Mouse (Mus musculus): Measurements from ENCODE around the gene Mymx. TPM values are rescaled to one million over a fixed set of nuclear protein-coding genes. Genes with fewer than 3 reads are reported as not detected.

Mymx gene
- polyA plus RNA-seq, 1 experiment = 6.4 TPM

DNA sequence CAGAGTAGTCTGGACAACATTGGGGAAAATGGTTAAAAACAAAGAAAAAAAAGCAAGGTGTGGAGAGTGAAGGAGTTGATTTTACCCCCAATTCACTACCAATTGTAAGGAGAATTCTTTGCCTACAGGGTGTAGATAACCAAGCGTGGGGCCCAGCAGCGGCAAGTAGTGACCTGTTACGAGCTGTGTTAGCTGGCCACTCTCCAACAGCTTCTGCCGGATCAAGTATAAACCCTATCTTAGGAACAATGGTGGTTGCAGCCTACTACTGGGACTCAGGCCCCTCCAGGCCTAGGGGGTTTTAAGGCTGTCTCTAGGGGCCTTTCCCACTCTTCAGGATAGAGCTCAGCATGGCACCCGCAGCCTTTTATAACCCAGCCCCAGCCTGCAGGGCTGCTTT, 23.7 kb downstream of the Mymx start:
- no peaks in the 10 kb centered on the region for H3K36me3 ChIP-seq (ENCODE audit: control insufficient read depth, insufficient read depth, low read length)
- peak overlapping the region; percentile 32; the same call in 1 of the 2 replicates for H3K27ac ChIP-seq (ENCODE audit: insufficient read depth, low read depth, low read length)
- WGBS = 48% methylated on average over 5 of the region's 5 CpGs
- DNase-seq = no peak
- no peak for TF ChIP-seq CTCF (conservative IDR thresholded peaks at IDR 0.05; ENCODE audit: insufficient read depth, insufficient read length, low read depth, low read length)
- TF ChIP-seq POLR2A (IDR thresholded peaks at IDR 0.05; ENCODE audit: low read depth, low read length) = no peak
- H3K4me3 ChIP-seq (ENCODE audit: insufficient read depth, low read depth, low read length) = no peak overlapping the region
- peaks cover 12% of the 10 kb centered on the region; the same call in 1 of the 2 replicates for H3K4me1 ChIP-seq (ENCODE audit: control insufficient read depth, insufficient read depth, low read length)
- no peaks in the 10 kb centered on the region for H3K27me3 ChIP-seq (replicated peaks; ENCODE audit: control insufficient read depth, insufficient read depth, low read length)

DNA sequence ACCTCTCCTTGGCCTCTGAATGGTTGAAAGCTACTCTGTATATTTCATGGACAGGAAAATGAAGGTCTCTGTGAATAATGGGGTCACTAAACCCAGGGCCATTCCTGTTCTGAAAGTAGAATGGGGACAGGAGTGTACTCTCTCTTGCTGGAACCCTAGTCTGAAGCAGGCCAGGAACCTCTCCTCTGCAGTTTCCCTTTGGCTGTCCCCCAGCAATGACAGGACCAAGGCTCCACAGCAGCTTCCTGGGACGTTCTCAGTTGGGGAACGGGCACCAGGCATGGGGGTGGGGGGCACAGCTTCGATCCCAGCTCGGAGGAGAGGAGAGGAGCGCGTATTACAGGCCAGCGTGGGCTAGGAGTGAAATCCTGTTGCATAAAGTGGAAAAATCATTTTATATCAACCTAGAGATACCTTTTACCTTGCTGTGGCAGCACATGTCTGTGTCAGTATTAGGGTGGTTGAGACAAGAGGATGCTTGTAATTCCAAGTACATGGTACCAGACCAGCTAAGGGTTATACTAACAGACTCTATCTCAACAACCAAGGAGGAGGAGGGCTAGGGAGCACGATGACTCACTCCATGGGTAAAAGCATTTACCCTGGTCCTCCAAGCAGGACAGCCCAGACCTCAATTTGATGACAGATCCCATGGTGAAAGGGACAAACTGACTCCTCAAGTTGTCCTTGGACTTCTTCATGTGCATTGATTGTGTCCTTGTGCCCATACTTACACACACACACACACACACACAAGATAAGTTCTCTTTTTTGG, 26.6 kb downstream of the Mymx start:
- H3K27ac ChIP-seq (ENCODE audit: insufficient read depth, low read depth, low read length) = 0 out of 2 replicates have a peak overlapping the region, but pooled peaks have one; percentile 98
- no peak for DNase-seq
- peaks cover 10% of the 10 kb centered on the region for H3K36me3 ChIP-seq (ENCODE audit: control insufficient read depth, insufficient read depth, low read length)
- H3K4me3 ChIP-seq (ENCODE audit: insufficient read depth, low read depth, low read length) = no peak overlapping the region
- WGBS = 94% methylated on average over 8 of the region's 8 CpGs
- peaks cover 10% of the 10 kb centered on the region; the same call in 1 of the 2 replicates for H3K4me1 ChIP-seq (ENCODE audit: control insufficient read depth, insufficient read depth, low read length)
- no peaks in the 10 kb centered on the region for H3K27me3 ChIP-seq (replicated peaks; ENCODE audit: control insufficient read depth, insufficient read depth, low read length)
- no peak for TF ChIP-seq CTCF (conservative IDR thresholded peaks at IDR 0.05; ENCODE audit: insufficient read depth, insufficient read length, low read depth, low read length)
- no peak for TF ChIP-seq POLR2A (IDR thresholded peaks at IDR 0.05; ENCODE audit: low read depth, low read length)

DNA sequence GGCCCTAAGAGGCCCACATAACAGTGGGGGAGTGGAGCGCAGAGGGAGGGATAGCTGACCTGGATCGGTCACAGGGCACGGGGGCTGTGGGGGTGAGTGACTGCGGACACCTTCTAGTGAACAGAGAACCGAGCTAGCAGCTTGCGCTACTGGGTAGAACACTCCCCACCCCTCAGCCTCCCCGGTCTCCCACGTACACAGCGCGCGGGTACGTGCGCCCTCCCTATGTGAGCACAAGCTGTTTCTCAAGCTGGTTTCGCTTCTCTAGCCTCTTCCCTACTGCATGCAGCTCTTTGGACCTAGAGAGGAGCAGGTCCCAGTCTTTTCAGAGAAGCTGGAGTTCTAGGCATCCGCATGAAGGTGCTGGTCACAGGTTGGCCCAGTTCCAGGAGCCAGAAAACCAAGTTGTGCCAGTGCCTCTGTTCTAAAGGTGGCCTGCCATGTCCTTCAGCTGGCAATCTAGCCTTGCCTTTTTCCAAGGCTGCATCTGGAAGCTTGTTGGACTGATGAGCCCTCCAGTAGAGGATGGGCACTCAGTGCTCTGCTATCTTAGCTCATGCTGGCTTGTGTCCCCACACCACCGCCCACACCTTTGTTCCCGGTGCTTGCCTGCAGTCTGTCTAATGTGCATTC, 27.7 kb downstream of the Mymx start:
- Histone ChIP-seq H3K27ac (ENCODE audit: insufficient read depth, low read depth, low read length) (peak overlapping the region; percentile 98), H3K27me3 (replicated peaks; ENCODE audit: control insufficient read depth, insufficient read depth, low read length) (no peaks in the 10 kb centered on the region), H3K4me3 (ENCODE audit: insufficient read depth, low read depth, low read length) (peak overlapping the region; percentile 79), H3K36me3 (ENCODE audit: control insufficient read depth, insufficient read depth, low read length) (peaks cover 20% of the 10 kb centered on the region), H3K4me1 (ENCODE audit: control insufficient read depth, insufficient read depth, low read length) (peaks cover 10% of the 10 kb centered on the region; the same call in 1 of the 2 replicates)
- peak; percentile 78 for DNase-seq
- 3% methylated on average over 17 of the region's 17 CpGs for WGBS
- TF ChIP-seq POLR2A (IDR thresholded peaks at IDR 0.05; ENCODE audit: low read depth, low read length) (peak; percentile 44), CTCF (conservative IDR thresholded peaks at IDR 0.05; ENCODE audit: insufficient read depth, insufficient read length, low read depth, low read length) (no peak)

DNA sequence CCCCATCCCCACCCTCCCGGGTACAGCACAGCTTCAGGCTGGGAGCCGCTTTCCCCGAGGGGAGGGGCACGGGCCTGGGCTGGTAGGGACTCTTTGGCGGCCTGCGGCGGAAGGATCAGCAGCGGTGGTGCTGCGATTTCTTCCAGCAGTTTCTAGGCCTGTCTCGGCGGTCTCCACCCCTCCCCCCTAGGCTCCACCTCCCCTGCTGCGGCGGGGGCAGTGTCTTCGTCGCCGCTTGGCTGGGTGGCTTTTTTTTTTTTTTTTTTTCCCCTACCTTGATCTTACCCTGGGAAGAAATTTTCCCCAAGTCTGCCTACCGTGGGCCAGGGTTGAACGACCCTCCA, 28.1 kb downstream of the Mymx start:
- no peaks in the 10 kb centered on the region for H3K27me3 ChIP-seq (replicated peaks; ENCODE audit: control insufficient read depth, insufficient read depth, low read length)
- H3K4me3 ChIP-seq (ENCODE audit: insufficient read depth, low read depth, low read length) = peak overlapping the region; percentile 79
- peaks cover 10% of the 10 kb centered on the region; the same call in 1 of the 2 replicates for H3K4me1 ChIP-seq (ENCODE audit: control insufficient read depth, insufficient read depth, low read length)
- H3K36me3 ChIP-seq (ENCODE audit: control insufficient read depth, insufficient read depth, low read length) = peaks cover 23% of the 10 kb centered on the region
- H3K27ac ChIP-seq (ENCODE audit: insufficient read depth, low read depth, low read length) = peak overlapping the region; percentile 98
- under 1% methylated on average over 18 of the region's 18 CpGs for WGBS
- TF ChIP-seq CTCF (conservative IDR thresholded peaks at IDR 0.05; ENCODE audit: insufficient read depth, insufficient read length, low read depth, low read length) = no peak
- TF ChIP-seq POLR2A (IDR thresholded peaks at IDR 0.05; ENCODE audit: low read depth, low read length) = no peak
- peak; percentile 99 for DNase-seq

DNA sequence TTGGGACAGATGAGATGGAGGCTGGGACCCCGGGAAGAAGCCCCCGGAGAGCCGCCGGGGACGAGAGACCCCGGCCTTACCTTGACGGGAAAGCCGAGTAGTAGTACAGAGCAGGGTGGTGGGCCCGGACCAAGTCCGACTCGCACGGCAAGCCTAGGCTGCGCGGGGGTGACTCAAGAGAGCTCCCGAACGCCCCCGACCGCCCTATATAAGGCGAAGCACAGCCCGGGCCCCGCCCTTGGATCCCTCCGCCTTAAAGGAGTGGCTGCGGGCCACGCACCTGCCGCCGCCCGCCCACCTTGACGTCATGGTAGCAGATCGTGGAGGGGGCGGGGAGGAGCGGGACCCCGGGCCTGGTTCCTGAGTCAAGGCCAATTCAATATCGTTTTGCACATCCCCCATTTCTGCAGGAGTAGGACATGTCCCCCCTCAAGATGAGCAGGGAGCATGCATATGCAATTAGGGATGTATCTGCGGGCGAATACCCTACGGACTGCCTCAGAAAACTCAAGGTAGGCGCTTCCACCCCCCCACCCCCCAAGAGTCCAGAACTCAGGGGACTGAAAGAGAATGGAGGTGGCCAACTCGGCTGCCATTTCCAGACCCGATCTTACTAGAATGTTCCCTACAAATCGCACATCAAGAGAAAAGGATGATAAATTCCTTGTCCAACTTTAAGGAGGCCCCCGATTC, 28.7 kb downstream of the Mymx start, which contains the start of gene Hsp90ab1:
Gene Hsp90ab1, minus strand, starts transcription at position 185 of the 693 bp plus-strand sequence.
- under 1% methylated on average over 41 of the region's 41 CpGs for WGBS
- Histone ChIP-seq H3K4me3 (ENCODE audit: insufficient read depth, low read depth, low read length) (peak within 1 kb of the TSS; percentile 79), H3K27ac (ENCODE audit: insufficient read depth, low read depth, low read length) (peak within 1 kb of the TSS; percentile 99), H3K36me3 (ENCODE audit: control insufficient read depth, insufficient read depth, low read length) (peaks cover 26% of the 10 kb centered on the region), H3K4me1 (ENCODE audit: control insufficient read depth, insufficient read depth, low read length) (peaks cover 10% of the 10 kb centered on the region; the same call in 1 of the 2 replicates), H3K27me3 (replicated peaks; ENCODE audit: control insufficient read depth, insufficient read depth, low read length) (no peaks in the 10 kb centered on the region)
- TF ChIP-seq POLR2A (IDR thresholded peaks at IDR 0.05; ENCODE audit: low read depth, low read length) = peak; percentile 97
- no peak for TF ChIP-seq CTCF (conservative IDR thresholded peaks at IDR 0.05; ENCODE audit: insufficient read depth, insufficient read length, low read depth, low read length)
- peak; percentile 99 for DNase-seq

DNA sequence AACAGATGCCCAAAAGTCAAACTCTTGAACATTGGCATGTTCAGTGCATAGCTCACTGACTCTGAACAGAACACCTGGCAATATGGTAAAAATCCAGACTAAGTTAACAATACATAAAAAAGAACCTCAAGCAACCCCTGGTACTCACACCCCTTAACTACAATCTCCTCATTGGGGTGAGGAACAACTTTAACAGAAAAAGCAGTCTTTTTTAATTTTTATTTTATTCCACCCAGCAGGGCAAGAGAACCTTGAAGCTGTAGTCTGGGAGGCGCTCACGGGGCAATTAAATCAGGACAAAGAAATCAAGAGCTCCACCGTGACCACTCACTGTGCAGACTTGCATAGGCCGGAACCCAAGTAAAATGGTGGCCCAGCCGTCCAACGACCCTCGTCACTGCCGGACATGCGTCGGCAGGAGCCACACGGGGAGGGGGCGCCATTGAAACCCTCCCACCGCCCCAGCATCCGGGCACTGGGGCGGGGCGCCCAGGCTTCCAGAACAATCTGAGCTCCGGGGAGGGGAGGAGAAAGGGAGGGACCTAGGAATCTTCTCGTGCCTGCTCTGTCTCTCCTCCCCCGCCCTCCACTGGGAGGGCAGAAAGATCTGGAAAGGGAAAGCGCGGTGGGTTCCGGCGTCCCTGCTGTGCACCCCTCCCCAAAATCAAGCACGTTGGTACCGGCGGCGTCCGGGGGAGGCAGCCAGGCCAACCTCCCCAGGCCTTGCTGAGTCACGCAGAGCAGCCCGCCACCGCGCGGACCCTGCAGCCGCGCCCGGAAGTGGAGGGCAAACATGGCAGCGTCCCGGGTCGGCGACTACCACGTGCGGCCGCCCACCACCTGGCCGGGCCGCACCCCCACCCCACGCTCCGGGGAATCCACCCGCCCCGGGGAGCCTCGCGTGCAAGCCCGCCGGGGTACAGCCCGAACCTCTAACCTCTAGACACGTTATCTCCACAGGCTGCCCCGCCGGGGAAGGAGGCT, 29.5 kb downstream of the Mymx start:
- peak; percentile 89 for DNase-seq
- peaks cover 31% of the 10 kb centered on the region for H3K36me3 ChIP-seq (ENCODE audit: control insufficient read depth, insufficient read depth, low read length)
- peak overlapping the region; percentile 79 for H3K4me3 ChIP-seq (ENCODE audit: insufficient read depth, low read depth, low read length)
- TF ChIP-seq CTCF (conservative IDR thresholded peaks at IDR 0.05; ENCODE audit: insufficient read depth, insufficient read length, low read depth, low read length) = no peak
- TF ChIP-seq POLR2A (IDR thresholded peaks at IDR 0.05; ENCODE audit: low read depth, low read length) = no peak
- peaks cover 10% of the 10 kb centered on the region; the same call in 1 of the 2 replicates for H3K4me1 ChIP-seq (ENCODE audit: control insufficient read depth, insufficient read depth, low read length)
- WGBS = under 1% methylated on average over 56 of the region's 57 CpGs
- no peaks in the 10 kb centered on the region for H3K27me3 ChIP-seq (replicated peaks; ENCODE audit: control insufficient read depth, insufficient read depth, low read length)
- peak overlapping the region; percentile 99 for H3K27ac ChIP-seq (ENCODE audit: insufficient read depth, low read depth, low read length)
